Mouse (Mus musculus): ENCODE measurements around the gene Zmym2. TPM values are rescaled to one million over a fixed set of nuclear protein-coding genes. Genes with fewer than 3 reads are reported as not detected.
"Not testable (repeated sequence)": the region's sequence is repeated elsewhere in the genome, so short reads cannot be mapped to it uniquely, and the experiment has no call there.

The Zmym2 gene
- polyA plus RNA-seq (2014; fragmentation: Nextera tagmentation; extraction: Ambion mirVana) = 45.1 and 49.5 TPM in 2 replicates

GRCm38 (mm10) chr14:56886594-56887513 is at the start of gene Zmym2:
TSS of gene Zmym2 (plus strand) at chr14:56886653.
- H3K4me1 ChIP-seq (ENCODE audit: insufficient read depth); H3K9me3 ChIP-seq (ENCODE audit: low read depth, low read length); H3K27me3 ChIP-seq (ENCODE audit: insufficient read depth, low read length): not testable (repeated sequence)
- H3K27ac ChIP-seq (ENCODE audit: low read depth) = peak within 1 kb of the TSS; percentile 99
- H3K4me3 ChIP-seq (ENCODE audit: low read depth, low read length) = peak within 1 kb of the TSS; percentile 85
- ATAC-seq (ENCODE audit: insufficient read depth) (peak; percentile 22), DNase-seq (peak; percentile 80)
- under 1% methylated on average over 48 of the region's 87 CpGs for WGBS
- H3K36me3 ChIP-seq (ENCODE audit: insufficient read depth) = peaks cover 28% of the 10 kb centered on the region
- TF ChIP-seq CTCF (IDR thresholded peaks at IDR 0.05; ENCODE audit: low read depth) = peak; percentile 62
- H3K9ac ChIP-seq = peak within 1 kb of the TSS; percentile 96
- peak within 1 kb of the TSS; percentile 86 for H3K4me2 ChIP-seq

- H3K27me3 ChIP-seq (ENCODE audit: insufficient read depth, low read length) = no peaks in the 10 kb centered on the region
- H3K4me3 ChIP-seq (ENCODE audit: low read depth, low read length) = no peak overlapping the region
- H3K4me2 ChIP-seq = no peak overlapping the region
- TF ChIP-seq CTCF (IDR thresholded peaks at IDR 0.05; ENCODE audit: low read depth) = no peak
- no peaks in the 10 kb centered on the region for H3K4me1 ChIP-seq (ENCODE audit: insufficient read depth)
- DNase-seq (no peak), ATAC-seq (ENCODE audit: insufficient read depth) (no peak)
- no peaks in the 10 kb centered on the region for H3K9me3 ChIP-seq (ENCODE audit: low read depth, low read length)
- no peak overlapping the region for H3K9ac ChIP-seq
- 59% methylated on average over 4 of the region's 4 CpGs for WGBS
- no peaks in the 10 kb centered on the region for H3K36me3 ChIP-seq (ENCODE audit: insufficient read depth)
- H3K27ac ChIP-seq (ENCODE audit: low read depth) = no peak overlapping the region
Measured at GRCm38 (mm10) chr14:56844033-56844432, 42.4 kb upstream of the Zmym2 start.

- TF ChIP-seq CTCF (IDR thresholded peaks at IDR 0.05; ENCODE audit: low read depth) = no peak
- Histone ChIP-seq H3K4me1 (ENCODE audit: insufficient read depth) (no peaks in the 10 kb centered on the region), H3K4me2 (no peak overlapping the region), H3K9me3 (ENCODE audit: low read depth, low read length) (no peaks in the 10 kb centered on the region), H3K4me3 (ENCODE audit: low read depth, low read length) (no peak overlapping the region), H3K27me3 (ENCODE audit: insufficient read depth, low read length) (no peaks in the 10 kb centered on the region), H3K9ac (no peak overlapping the region), H3K27ac (ENCODE audit: low read depth) (no peak overlapping the region), H3K36me3 (ENCODE audit: insufficient read depth) (no peaks in the 10 kb centered on the region)
- ATAC-seq (ENCODE audit: insufficient read depth) (peak; percentile 54; the same call in 1 of the 2 replicates), DNase-seq (peak; percentile 20)
- WGBS = 19% methylated on average over 2 of the region's 2 CpGs
Measured at GRCm38 (mm10) chr14:56844507-56844906, 41.9 kb upstream of the Zmym2 start.

GRCm38 (mm10) chr14:56848322-56848721 is 38.1 kb upstream of the Zmym2 start:
- H3K27ac ChIP-seq (ENCODE audit: low read depth) = no peak overlapping the region
- DNase-seq (no peak), ATAC-seq (ENCODE audit: insufficient read depth) (no peak)
- TF ChIP-seq CTCF (IDR thresholded peaks at IDR 0.05; ENCODE audit: low read depth) = no peak
- H3K9me3 ChIP-seq (ENCODE audit: low read depth, low read length) = no peaks in the 10 kb centered on the region
- H3K36me3 ChIP-seq (ENCODE audit: insufficient read depth) = no peaks in the 10 kb centered on the region
- 45% methylated on average over 2 of the region's 2 CpGs for WGBS
- H3K4me1 ChIP-seq (ENCODE audit: insufficient read depth) = no peaks in the 10 kb centered on the region
- H3K27me3 ChIP-seq (ENCODE audit: insufficient read depth, low read length) = no peaks in the 10 kb centered on the region
- no peak overlapping the region for H3K4me3 ChIP-seq (ENCODE audit: low read depth, low read length)
- no peak overlapping the region for H3K4me2 ChIP-seq
- H3K9ac ChIP-seq = no peak overlapping the region

DNA sequence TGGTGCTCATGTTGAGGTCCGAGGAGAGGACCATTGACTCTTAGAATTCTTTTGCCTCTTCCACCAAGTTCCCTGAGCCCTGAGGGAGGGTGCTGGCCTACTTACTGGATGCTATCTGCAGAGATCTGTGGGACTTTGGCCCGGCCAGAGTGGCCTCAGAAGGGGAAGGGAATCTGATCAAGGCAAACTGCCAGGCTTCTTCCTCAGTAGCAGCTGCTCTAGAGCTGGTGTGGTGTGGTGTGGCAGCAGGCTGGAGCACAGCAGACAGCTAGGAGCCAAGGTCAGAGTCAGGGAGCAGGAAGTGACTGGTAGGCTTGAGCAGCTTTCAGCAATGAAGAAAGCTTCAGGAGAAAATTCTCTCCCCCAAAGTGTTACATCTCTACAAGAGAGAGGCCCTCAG is 36.8 kb upstream of the Zmym2 start:
- H3K9ac ChIP-seq = no peak overlapping the region
- no peak overlapping the region for H3K27ac ChIP-seq (ENCODE audit: low read depth)
- no peak overlapping the region for H3K4me3 ChIP-seq (ENCODE audit: low read depth, low read length)
- no peak for ATAC-seq (ENCODE audit: insufficient read depth)
- H3K4me2 ChIP-seq = no peak overlapping the region
- H3K27me3 ChIP-seq (ENCODE audit: insufficient read depth, low read length) = no peaks in the 10 kb centered on the region
- no peaks in the 10 kb centered on the region for H3K4me1 ChIP-seq (ENCODE audit: insufficient read depth)
- peaks cover 7% of the 10 kb centered on the region; the same call in 1 of the 2 replicates for H3K9me3 ChIP-seq (ENCODE audit: low read depth, low read length)
- no peaks in the 10 kb centered on the region for H3K36me3 ChIP-seq (ENCODE audit: insufficient read depth)
- DNase-seq = no peak
- WGBS = 63% methylated on average over 2 of the region's 2 CpGs
- no peak for TF ChIP-seq CTCF (IDR thresholded peaks at IDR 0.05; ENCODE audit: low read depth)

GRCm38 (mm10) chr14:56864041-56864440 is 22.4 kb upstream of the Zmym2 start:
- no peak for ATAC-seq (ENCODE audit: insufficient read depth)
- Histone ChIP-seq H3K36me3 (ENCODE audit: insufficient read depth) (no peaks in the 10 kb centered on the region), H3K27ac (ENCODE audit: low read depth) (no peak overlapping the region), H3K4me1 (ENCODE audit: insufficient read depth) (no peaks in the 10 kb centered on the region), H3K9me3 (ENCODE audit: low read depth, low read length) (no peaks in the 10 kb centered on the region), H3K9ac (no peak overlapping the region), H3K27me3 (ENCODE audit: insufficient read depth, low read length) (peaks cover 15% of the 10 kb centered on the region; the same call in 1 of the 2 replicates), H3K4me3 (ENCODE audit: low read depth, low read length) (no peak overlapping the region), H3K4me2 (no peak overlapping the region)
- WGBS = 61% methylated on average over 8 of the region's 8 CpGs
- no peak for TF ChIP-seq CTCF (IDR thresholded peaks at IDR 0.05; ENCODE audit: low read depth)
- no peak for DNase-seq

DNA sequence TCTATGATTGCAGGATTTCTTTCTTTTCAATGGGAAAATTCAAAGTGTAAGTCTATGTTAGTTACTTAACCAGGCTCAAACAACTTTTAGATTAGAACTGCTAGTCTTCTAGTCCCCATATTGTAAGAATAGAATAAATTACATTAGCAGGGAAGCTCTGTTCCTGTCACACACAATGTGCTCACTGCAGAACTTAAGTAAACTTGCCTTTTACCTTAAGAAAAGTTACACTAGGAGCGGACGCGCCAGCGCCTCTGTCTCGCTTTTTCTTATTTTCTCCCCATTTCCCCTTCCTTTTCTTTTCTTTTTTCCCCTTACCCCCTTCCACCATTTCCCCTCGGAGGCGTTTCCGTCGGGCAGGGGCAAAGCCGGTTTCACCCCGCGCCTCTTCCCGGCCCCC is 21.8 kb upstream of the Zmym2 start:
- H3K9ac ChIP-seq = peak overlapping the region; percentile 43; the same call in 1 of the 2 replicates
- no peak for TF ChIP-seq CTCF (IDR thresholded peaks at IDR 0.05; ENCODE audit: low read depth)
- DNase-seq (peak; percentile 7), ATAC-seq (ENCODE audit: insufficient read depth) (no peak)
- H3K27me3 ChIP-seq (ENCODE audit: insufficient read depth, low read length) = peaks cover 15% of the 10 kb centered on the region; the same call in 1 of the 2 replicates
- H3K9me3 ChIP-seq (ENCODE audit: low read depth, low read length) = no peaks in the 10 kb centered on the region
- 7% methylated on average over 13 of the region's 13 CpGs for WGBS
- H3K4me2 ChIP-seq = peak overlapping the region; percentile 68
- H3K36me3 ChIP-seq (ENCODE audit: insufficient read depth) = no peaks in the 10 kb centered on the region
- H3K4me3 ChIP-seq (ENCODE audit: low read depth, low read length) = peak overlapping the region; percentile 41
- no peaks in the 10 kb centered on the region for H3K4me1 ChIP-seq (ENCODE audit: insufficient read depth)
- no peak overlapping the region for H3K27ac ChIP-seq (ENCODE audit: low read depth)

DNA sequence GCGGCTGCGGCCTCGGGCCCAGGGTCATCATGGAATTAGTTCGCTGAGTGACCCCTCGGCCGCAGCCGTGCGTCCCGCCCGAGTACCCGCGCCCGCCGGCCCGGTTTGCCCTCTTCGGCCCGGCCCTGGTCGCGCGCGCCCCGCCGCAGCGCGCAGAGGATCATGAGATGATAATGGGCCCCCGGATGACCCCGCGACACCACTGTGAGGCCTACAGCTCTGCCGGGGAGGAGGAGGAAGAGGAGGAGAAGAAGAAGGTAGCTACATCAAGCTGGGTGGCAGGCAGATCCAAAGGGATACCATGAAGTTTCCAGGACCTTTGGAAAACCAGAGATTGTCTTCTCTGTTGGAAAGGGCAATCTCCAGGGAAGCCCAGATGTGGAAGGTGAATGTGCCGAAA is 21.3 kb upstream of the Zmym2 start:
- ATAC-seq (ENCODE audit: insufficient read depth); H3K4me1 ChIP-seq (ENCODE audit: insufficient read depth); H3K9me3 ChIP-seq (ENCODE audit: low read depth, low read length); H3K36me3 ChIP-seq (ENCODE audit: insufficient read depth); H3K27ac ChIP-seq (ENCODE audit: low read depth): not testable (repeated sequence)
- H3K4me2 ChIP-seq = peak overlapping the region; percentile 68
- peak overlapping the region; percentile 41 for H3K4me3 ChIP-seq (ENCODE audit: low read depth, low read length)
- H3K27me3 ChIP-seq (ENCODE audit: insufficient read depth, low read length) = peaks cover 15% of the 10 kb centered on the region; the same call in 1 of the 2 replicates
- WGBS = 3% methylated on average over 30 of the region's 30 CpGs
- H3K9ac ChIP-seq = peak overlapping the region; percentile 43; the same call in 1 of the 2 replicates
- peak; percentile 5 for DNase-seq

Measured in lung, embryonic 14.5 days (tissue).